Mouse (Mus musculus): ENCODE results near the gene Gm1993. TPM values are rescaled to one million over a fixed set of nuclear protein-coding genes. Genes with fewer than 3 reads are reported as not detected.
"Not testable (repeated sequence)": the region's sequence is repeated elsewhere in the genome, so short reads cannot be mapped to it uniquely, and the experiment has no call there.

The Gm1993 gene
- not detected for total RNA-seq (2021)
- long read RNA-seq, experiment 1: 0 reads
- long read RNA-seq, experiment 2: 0 reads

GRCm38 (mm10) chrX:25570352-25570751 lies at the start of gene Gm1993:
Gene Gm1993, minus strand, starts transcription at chrX:25570452.
- intact Hi-C loops (cut with DNase I); DNase-seq: not testable (repeated sequence)

Data from gastrocnemius, postnatal 36 days (tissue).